Comparison of ENCODE assay signal across 12 mouse cellular contexts in genomic region chr1:135523780-135524517, GRCm38 (mm10).
DNase-seq lines count a peak whose midpoint lies in the region; ATAC-seq and TF ChIP-seq lines count a peak whose summit lies in the region.
"Had no signal": no experiment of that assay in that cellular context is flagged by ENCODE, and none has a peak within 500 bp of the region (broad histone marks: within the 10 kb centered on the region; RNA-seq: fewer than 3 reads in every experiment).

No protein-coding gene starts in this region.

- TF ChIP-seq CTCF in forebrain, postnatal 0 days (IDR thresholded peaks at IDR 0.05; ENCODE audit: low read depth) = no peak

- H3K9ac ChIP-seq in lung, embryonic 16.5 days (ENCODE audit: low read length) = no peak overlapping the region
- H3K9ac ChIP-seq in forebrain, postnatal 0 days = no peak overlapping the region; the same call in 1 of the 2 replicates
- H3K9ac ChIP-seq in limb, embryonic 14.5 days (ENCODE audit: low read depth, low read length, severe bottlenecking) = no peak overlapping the region
- H3K9ac ChIP-seq: liver, embryonic 15.5 days had no signal

- WGBS in lung, embryonic 16.5 days = 26% methylated on average over 12 of the region's 12 CpGs
- 70% methylated on average over 12 of the region's 12 CpGs for WGBS in forebrain, postnatal 0 days
- WGBS in limb, embryonic 14.5 days = 56% methylated on average over 12 of the region's 12 CpGs

- H3K36me3 ChIP-seq in lung, embryonic 16.5 days (ENCODE audit: control insufficient read depth, insufficient read depth, low read length) = no peaks in the 10 kb centered on the region
- peaks cover 9% of the 10 kb centered on the region for H3K36me3 ChIP-seq in forebrain, postnatal 0 days (ENCODE audit: insufficient read depth)
- H3K36me3 ChIP-seq in limb, embryonic 14.5 days (ENCODE audit: control insufficient read depth, insufficient read depth, low read length) = no peaks in the 10 kb centered on the region; the same call in 1 of the 2 replicates
- H3K36me3 ChIP-seq: liver, embryonic 15.5 days had no signal

- peak overlapping the region; percentile 61 for H3K27ac ChIP-seq in lung, embryonic 16.5 days (ENCODE audit: low read length)
- 0 out of 2 replicates have a peak overlapping the region, but pooled peaks have one; percentile 40 for H3K27ac ChIP-seq in forebrain, postnatal 0 days (ENCODE audit: low read depth, low read length)
- H3K27ac ChIP-seq in limb, embryonic 14.5 days (replicated peaks; ENCODE audit: low read depth, low read length) = no peak overlapping the region
- H3K27ac ChIP-seq: liver, embryonic 15.5 days had no signal

- H3K27me3 ChIP-seq in lung, embryonic 16.5 days (ENCODE audit: control insufficient read depth, insufficient read depth, low read depth, low read length) = no peaks in the 10 kb centered on the region
- H3K27me3 ChIP-seq in forebrain, postnatal 0 days (ENCODE audit: insufficient read depth, low read length) = no peaks in the 10 kb centered on the region
- H3K27me3 ChIP-seq in limb, embryonic 14.5 days (ENCODE audit: control insufficient read depth, insufficient read depth, low read length) = no peaks in the 10 kb centered on the region
- H3K27me3 ChIP-seq: liver, embryonic 15.5 days had no signal

- peak; percentile 44 to 58 for DNase-seq in heart, adult 9 months (ENCODE audit: low spot score in 2 of 2)
- DNase-seq in heart, postnatal 36 days = no peak
- DNase-seq in lung, postnatal 36 days = no peak
- no peak for DNase-seq in forebrain, postnatal 0 days
- DNase-seq in limb, embryonic 14.5 days (ENCODE audit: low spot score) = no peak
- no peak for DNase-seq in urinary bladder, postnatal 4 days (ENCODE audit: low spot score in 2 of 2)
- DNase-seq in gastrocnemius, postnatal 14 days = no peak
- DNase-seq: adrenal gland, postnatal 36 days; cerebellum, adult 9-10 months had no signal

- H3K4me2 ChIP-seq in lung, embryonic 16.5 days (ENCODE audit: low read depth, low read length) = 0 out of 2 replicates have a peak overlapping the region, but pooled peaks have one; percentile 2
- H3K4me2 ChIP-seq in forebrain, postnatal 0 days (ENCODE audit: low read depth) = no peak overlapping the region
- no peak overlapping the region for H3K4me2 ChIP-seq in limb, embryonic 14.5 days (replicated peaks; ENCODE audit: low read depth, low read length, severe bottlenecking)
- H3K4me2 ChIP-seq: liver, embryonic 15.5 days had no signal

- intact Hi-C loops in heart, postnatal 36 days (cut with DNase I) = no loop called here
- intact Hi-C loops in gastrocnemius, postnatal 14 days (cut with DNase I; ENCODE audit: low total_unique reads) = no loop called here

- TF ChIP-seq POLR2A in limb, embryonic 14.5 days (IDR thresholded peaks at IDR 0.05; ENCODE audit: borderline replicate concordance, extremely low read depth, insufficient read depth, insufficient read length) = no peak

- H3K4me3 ChIP-seq in lung, embryonic 16.5 days (ENCODE audit: low read length) = no peak overlapping the region
- H3K4me3 ChIP-seq in forebrain, postnatal 0 days (ENCODE audit: low read depth, low read length) = no peak overlapping the region
- no peak overlapping the region for H3K4me3 ChIP-seq in limb, embryonic 14.5 days (replicated peaks; ENCODE audit: low read length)
- H3K4me3 ChIP-seq: erythroblast, embryonic 14.5 days; liver, embryonic 15.5 days had no signal

- H3K4me1 ChIP-seq in lung, embryonic 16.5 days (replicated peaks; ENCODE audit: control insufficient read depth, insufficient read depth, low read length) = peaks cover 13% of the 10 kb centered on the region
- H3K4me1 ChIP-seq in forebrain, postnatal 0 days (ENCODE audit: insufficient read depth) = peaks cover 9% of the 10 kb centered on the region; the same call in 1 of the 2 replicates
- H3K4me1 ChIP-seq in limb, embryonic 14.5 days (ENCODE audit: control insufficient read depth, insufficient read depth, low read length) = peaks cover 6% of the 10 kb centered on the region; the same call in 1 of the 2 replicates
- H3K4me1 ChIP-seq: liver, embryonic 15.5 days had no signal

- peaks cover 8% of the 10 kb centered on the region; the same call in 1 of the 2 replicates for H3K9me3 ChIP-seq in lung, embryonic 16.5 days (ENCODE audit: control insufficient read depth, low read length)
- H3K9me3 ChIP-seq in forebrain, postnatal 0 days (ENCODE audit: low read length) = no peaks in the 10 kb centered on the region
- peaks cover 4% of the 10 kb centered on the region for H3K9me3 ChIP-seq in limb, embryonic 14.5 days (ENCODE audit: control insufficient read depth, low read length)
- H3K9me3 ChIP-seq: liver, embryonic 15.5 days had no signal

- ATAC-seq in lung, embryonic 16.5 days (ENCODE audit: low read depth) = peak; percentile 73
- ATAC-seq in forebrain, postnatal 0 days = peak; percentile 10
- 0 out of 2 replicates have a peak, but pooled peaks have one; percentile 47 for ATAC-seq in limb, embryonic 14.5 days (ENCODE audit: low FRiP score, low read depth)

Comparison
In these comparisons a context has a peak if more than half of its experiments do, and no peak if none do; other contexts are left out.
1. DNase-seq: peak in heart, adult 9 months (2 of 2); none in heart, postnatal 36 days (0 of 2), lung, postnatal 36 days (single experiment), forebrain, postnatal 0 days (single experiment), limb, embryonic 14.5 days (single experiment), urinary bladder, postnatal 4 days (0 of 2) and gastrocnemius, postnatal 14 days (single experiment).
2. ATAC-seq: peak in every context shown above with its lines; median percentile 73 in lung, embryonic 16.5 days; 47 in limb, embryonic 14.5 days; 10 in forebrain, postnatal 0 days.